Mouse (Mus musculus): ENCODE measurements around the gene Acot8. TPM values are rescaled to one million over a fixed set of nuclear protein-coding genes. Genes with fewer than 3 reads are reported as not detected.

Acot8 gene
- 19.4 and 19.8 TPM in 2 replicates for polyA plus RNA-seq (2015; fragmentation: Nextera tagmentation; extraction: Ambion mirVana)

- Histone ChIP-seq H3K4me1 (replicated peaks) (peaks cover 49% of the 10 kb centered on the region), H3K27me3 (no peaks in the 10 kb centered on the region), H3K9ac (peak within 1 kb of the TSS; percentile 85), H3K9me3 (no peaks in the 10 kb centered on the region), H3K27ac (peak within 1 kb of the TSS; percentile 93), H3K36me3 (peaks cover 37% of the 10 kb centered on the region), H3K4me2 (peak within 1 kb of the TSS; percentile 70), H3K4me3 (peak within 1 kb of the TSS; percentile 84)
- WGBS, result under 1% methylated on average over 46 of the region's 47 CpGs
- peak; percentile 96 for ATAC-seq (ENCODE audit: low FRiP score)
Measured at GRCm38 (mm10) chr2:164804533-164805331, at the start of gene Acot8, which contains the start of gene Zswim3. TSS of gene Acot8 (minus strand) at chr2:164804882. TSS of gene Zswim3 (plus strand) at chr2:164805098.

GRCm38 (mm10) chr2:164850061-164850460 is 45.4 kb upstream of the Acot8 start:
- Histone ChIP-seq H3K9ac (no peak overlapping the region), H3K4me2 (no peak overlapping the region), H3K4me3 (no peak overlapping the region), H3K36me3 (no peaks in the 10 kb centered on the region), H3K4me1 (replicated peaks) (no peaks in the 10 kb centered on the region), H3K9me3 (no peaks in the 10 kb centered on the region), H3K27me3 (peaks cover 6% of the 10 kb centered on the region; the same call in 1 of the 2 replicates), H3K27ac (no peak overlapping the region)
- ATAC-seq (ENCODE audit: low FRiP score), result no peak
- 90% methylated on average over 8 of the region's 8 CpGs for WGBS

- H3K4me1 ChIP-seq (replicated peaks), result no peaks in the 10 kb centered on the region
- 0 out of 2 replicates have a peak, but pooled peaks cover 2% of the 10 kb centered on the region for H3K36me3 ChIP-seq
- no peak overlapping the region for H3K9ac ChIP-seq
- no peak overlapping the region for H3K4me2 ChIP-seq
- H3K27me3 ChIP-seq, result no peaks in the 10 kb centered on the region
- no peak overlapping the region for H3K4me3 ChIP-seq
- H3K9me3 ChIP-seq, result no peaks in the 10 kb centered on the region
- ATAC-seq (ENCODE audit: low FRiP score), result no peak
- H3K27ac ChIP-seq, result no peak overlapping the region
- whole genome bisulfite sequencing, result 55% methylated on average over 3 of the region's 3 CpGs
Measured at GRCm38 (mm10) chr2:164845782-164846181, 41.1 kb upstream of the Acot8 start.

- peak overlapping the region; percentile 98 for H3K4me2 ChIP-seq
- ATAC-seq (ENCODE audit: low FRiP score), result no peak
- no peak overlapping the region for H3K9ac ChIP-seq
- no peaks in the 10 kb centered on the region for H3K9me3 ChIP-seq
- 100% methylated on average over 4 of the region's 4 CpGs for WGBS
- peaks cover 38% of the 10 kb centered on the region for H3K36me3 ChIP-seq
- no peak overlapping the region for H3K27ac ChIP-seq
- H3K4me3 ChIP-seq, result peak overlapping the region; percentile 69; the same call in 1 of the 2 replicates
- no peaks in the 10 kb centered on the region for H3K27me3 ChIP-seq
- peaks cover 27% of the 10 kb centered on the region for H3K4me1 ChIP-seq (replicated peaks)
Measured at GRCm38 (mm10) chr2:164835164-164835563, 30.5 kb upstream of the Acot8 start.

GRCm38 (mm10) chr2:164834531-164834930 is 29.8 kb upstream of the Acot8 start:
- Histone ChIP-seq H3K9ac (peak overlapping the region; percentile 83), H3K4me1 (replicated peaks) (peaks cover 27% of the 10 kb centered on the region), H3K27ac (no peak overlapping the region; the same call in 1 of the 2 replicates), H3K4me2 (peak overlapping the region; percentile 98), H3K4me3 (peak overlapping the region; percentile 69), H3K27me3 (no peaks in the 10 kb centered on the region), H3K9me3 (no peaks in the 10 kb centered on the region), H3K36me3 (peaks cover 32% of the 10 kb centered on the region)
- 50% methylated on average over 8 of the region's 8 CpGs for WGBS
- no peak for ATAC-seq (ENCODE audit: low FRiP score)

GRCm38 (mm10) chr2:164833314-164833959 is 28.8 kb upstream of the Acot8 start, which contains the start of gene Neurl2:
TSS of gene Neurl2 (minus strand) at chr2:164833456.
- WGBS, result under 1% methylated on average over 31 of the region's 31 CpGs
- Histone ChIP-seq H3K27ac (peak within 1 kb of the TSS; percentile 73), H3K4me2 (peak within 1 kb of the TSS; percentile 98), H3K4me3 (peak within 1 kb of the TSS; percentile 69), H3K27me3 (no peaks in the 10 kb centered on the region), H3K9me3 (no peaks in the 10 kb centered on the region), H3K36me3 (peaks cover 28% of the 10 kb centered on the region), H3K4me1 (replicated peaks) (peaks cover 27% of the 10 kb centered on the region), H3K9ac (peak within 1 kb of the TSS; percentile 83)
- peak; percentile 78 for ATAC-seq (ENCODE audit: low FRiP score)

- ATAC-seq (ENCODE audit: low FRiP score), result peak; percentile 62
- WGBS, result 2% methylated on average over 35 of the region's 35 CpGs
- Histone ChIP-seq H3K4me3 (peak within 1 kb of the TSS; percentile 69), H3K9me3 (no peaks in the 10 kb centered on the region), H3K27ac (peak within 1 kb of the TSS; percentile 73), H3K9ac (peak within 1 kb of the TSS; percentile 83), H3K27me3 (no peaks in the 10 kb centered on the region), H3K36me3 (peaks cover 28% of the 10 kb centered on the region), H3K4me2 (peak within 1 kb of the TSS; percentile 98), H3K4me1 (replicated peaks) (peaks cover 27% of the 10 kb centered on the region)
Measured at GRCm38 (mm10) chr2:164832748-164833301, 28.1 kb upstream of the Acot8 start, which contains the start of gene Ctsa. TSS of gene Ctsa (plus strand) at chr2:164832873.

GRCm38 (mm10) chr2:164832032-164832747 is 27.5 kb upstream of the Acot8 start:
- Histone ChIP-seq H3K9ac (peak overlapping the region; percentile 83), H3K27me3 (no peaks in the 10 kb centered on the region), H3K4me3 (peak overlapping the region; percentile 69), H3K4me2 (peak overlapping the region; percentile 98), H3K4me1 (replicated peaks) (peaks cover 27% of the 10 kb centered on the region), H3K27ac (peak overlapping the region; percentile 73), H3K36me3 (peaks cover 30% of the 10 kb centered on the region), H3K9me3 (no peaks in the 10 kb centered on the region)
- ATAC-seq (ENCODE audit: low FRiP score), result no peak; the same call in 1 of the 2 replicates
- 62% methylated on average over 16 of the region's 16 CpGs for WGBS

- H3K9ac ChIP-seq, result no peak overlapping the region
- no peak overlapping the region for H3K4me2 ChIP-seq
- H3K36me3 ChIP-seq, result peaks cover 30% of the 10 kb centered on the region
- H3K9me3 ChIP-seq, result no peaks in the 10 kb centered on the region
- no peak overlapping the region for H3K27ac ChIP-seq
- H3K27me3 ChIP-seq, result no peaks in the 10 kb centered on the region
- no peak for ATAC-seq (ENCODE audit: low FRiP score)
- H3K4me1 ChIP-seq (replicated peaks), result peaks cover 28% of the 10 kb centered on the region
- 87% methylated on average over 10 of the region's 10 CpGs for WGBS
- no peak overlapping the region for H3K4me3 ChIP-seq
Measured at GRCm38 (mm10) chr2:164831029-164831428, 26.3 kb upstream of the Acot8 start.

- ATAC-seq (ENCODE audit: low FRiP score), result no peak
- WGBS, result 93% methylated on average over 1 of the region's 1 CpGs
- Histone ChIP-seq H3K36me3 (peaks cover 47% of the 10 kb centered on the region), H3K9me3 (no peaks in the 10 kb centered on the region), H3K27me3 (no peaks in the 10 kb centered on the region), H3K27ac (no peak overlapping the region), H3K9ac (no peak overlapping the region), H3K4me3 (no peak overlapping the region), H3K4me2 (no peak overlapping the region), H3K4me1 (replicated peaks) (peaks cover 17% of the 10 kb centered on the region)
Measured at GRCm38 (mm10) chr2:164829090-164829489, 24.4 kb upstream of the Acot8 start.

GRCm38 (mm10) chr2:164828437-164828836 is 23.8 kb upstream of the Acot8 start, which contains the start of gene Spata25:
TSS of gene Spata25 (minus strand) at chr2:164828537.
- Histone ChIP-seq H3K27me3 (no peaks in the 10 kb centered on the region), H3K4me2 (no peak within 1 kb of the TSS), H3K9ac (0 out of 2 replicates have a peak within 1 kb of the TSS, but pooled peaks have one; percentile 43), H3K9me3 (no peaks in the 10 kb centered on the region), H3K4me3 (no peak within 1 kb of the TSS), H3K4me1 (replicated peaks) (peaks cover 21% of the 10 kb centered on the region), H3K27ac (no peak within 1 kb of the TSS), H3K36me3 (peaks cover 47% of the 10 kb centered on the region)
- 89% methylated on average over 6 of the region's 6 CpGs for WGBS
- no peak for ATAC-seq (ENCODE audit: low FRiP score)
